Mouse (Mus musculus): ENCODE results near the gene Olfr1381. TPM values are rescaled to one million over a fixed set of nuclear protein-coding genes. Genes with fewer than 3 reads are reported as not detected.

The Olfr1381 gene
- not detected in 2 replicates for polyA plus RNA-seq (2012; rRNA removed; ENCODE audit: low replicate concordance)

GRCm38 (mm10) chr11:49543149-49543548 is at the start of gene Olfr1381:
Olfr1381 (plus strand) TSS chr11:49543449.

GRCm38 (mm10) chr11:49519348-49519747 is 23.9 kb upstream of the Olfr1381 start, which contains the start of gene Olfr1383:
Olfr1383 (plus strand) TSS chr11:49519648.

GRCm38 (mm10) chr11:49527947-49528346 is 15.3 kb upstream of the Olfr1381 start, which contains the start of gene Olfr1382:
Olfr1382 (plus strand) TSS chr11:49528247.

GRCm38 (mm10) chr11:49556578-49556977 is 13.3 kb downstream of the Olfr1381 start, which contains the start of gene Olfr1380:
Olfr1380 (plus strand) TSS chr11:49556878.

Other genes with a start within 250 kb of the Olfr1381 start
- not detected in 2 replicates for gene Olfr10, start 238.7 kb upstream of the Olfr1381 start, polyA plus RNA-seq (2012; rRNA removed; ENCODE audit: low replicate concordance)
- not detected in 2 replicates for gene Olfr1391, start 220.7 kb upstream of the Olfr1381 start, polyA plus RNA-seq (2012; rRNA removed; ENCODE audit: low replicate concordance)
- gene Olfr1390, start 208.3 kb upstream of the Olfr1381 start, polyA plus RNA-seq (2012; rRNA removed; ENCODE audit: low replicate concordance) = not detected in 2 replicates
- not detected in 2 replicates for gene Olfr1389, start 120.4 kb upstream of the Olfr1381 start, polyA plus RNA-seq (2012; rRNA removed; ENCODE audit: low replicate concordance)
- 0.50 and 2.1 TPM in 2 replicates for gene Olfr1388, start 106.8 kb upstream of the Olfr1381 start, polyA plus RNA-seq (2012; rRNA removed; ENCODE audit: low replicate concordance)
- not detected in 2 replicates for gene Olfr1387, start 88.1 kb upstream of the Olfr1381 start, polyA plus RNA-seq (2012; rRNA removed; ENCODE audit: low replicate concordance)
- gene Olfr1386, start 78.4 kb upstream of the Olfr1381 start, polyA plus RNA-seq (2012; rRNA removed; ENCODE audit: low replicate concordance) = not detected in 2 replicates
- not detected in 2 replicates for gene Olfr1385, start 54.4 kb upstream of the Olfr1381 start, polyA plus RNA-seq (2012; rRNA removed; ENCODE audit: low replicate concordance)
- gene Olfr1384, start 36.7 kb upstream of the Olfr1381 start, polyA plus RNA-seq (2012; rRNA removed; ENCODE audit: low replicate concordance) = not detected in 2 replicates
- not detected in 2 replicates for gene Olfr1383, start 23.8 kb upstream of the Olfr1381 start, polyA plus RNA-seq (2012; rRNA removed; ENCODE audit: low replicate concordance)
- not detected in 2 replicates for gene Olfr1382, start 15.2 kb upstream of the Olfr1381 start, polyA plus RNA-seq (2012; rRNA removed; ENCODE audit: low replicate concordance)
- not detected in 2 replicates for gene Olfr1380, start 13.4 kb downstream of the Olfr1381 start, polyA plus RNA-seq (2012; rRNA removed; ENCODE audit: low replicate concordance)
- 10.8 and 19.1 TPM in 2 replicates for gene Flt4, start 65.8 kb downstream of the Olfr1381 start, polyA plus RNA-seq (2012; rRNA removed; ENCODE audit: low replicate concordance)
- 1.1 and 2.2 TPM in 2 replicates for gene Scgb3a1, start 120.2 kb downstream of the Olfr1381 start, polyA plus RNA-seq (2012; rRNA removed; ENCODE audit: low replicate concordance)
- gene Cnot6, start 169.3 kb downstream of the Olfr1381 start, polyA plus RNA-seq (2012; rRNA removed; ENCODE audit: low replicate concordance) = 8.4 and 17.1 TPM in 2 replicates

All from subcutaneous adipose tissue, adult 2 months (tissue).